Mouse (Mus musculus) ZHBTc4 (cell line): ENCODE measurements around the gene Rbm24.

Experiments used
- DNase-seq: peaks from one replicate; pipeline ENCODE4 v3.0.0-alpha.2; 2011; ENCODE audit warnings: low read depth, low spot score

Gene Rbm24

DNA sequence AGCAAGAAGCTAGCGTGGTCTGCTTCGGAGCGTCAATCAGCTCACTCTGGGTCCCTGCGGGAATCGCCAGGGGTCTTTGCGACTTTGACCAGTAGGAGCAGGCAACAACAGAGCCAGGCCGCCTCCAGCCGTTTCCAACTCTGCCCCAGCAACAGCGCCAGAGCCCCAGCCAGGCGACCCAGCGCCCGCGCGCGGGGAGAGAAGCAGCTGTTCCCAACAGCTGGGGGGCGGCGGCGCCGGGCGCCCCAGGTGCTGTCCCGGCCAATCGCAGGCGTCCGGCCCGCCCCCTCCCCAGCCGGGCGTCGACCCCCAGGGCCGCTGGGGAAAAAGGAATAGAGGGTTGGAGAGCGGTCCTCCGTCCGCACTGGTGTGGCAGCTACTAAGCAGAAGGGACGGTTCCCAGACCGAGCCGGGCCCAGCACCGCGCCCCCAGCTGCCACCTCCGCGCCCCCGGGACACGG is at the start of gene Rbm24:
Gene Rbm24 (plus strand): TSS at position 294 of the 461 bp plus-strand sequence.
- peak; percentile 75 for DNase-seq

DNA sequence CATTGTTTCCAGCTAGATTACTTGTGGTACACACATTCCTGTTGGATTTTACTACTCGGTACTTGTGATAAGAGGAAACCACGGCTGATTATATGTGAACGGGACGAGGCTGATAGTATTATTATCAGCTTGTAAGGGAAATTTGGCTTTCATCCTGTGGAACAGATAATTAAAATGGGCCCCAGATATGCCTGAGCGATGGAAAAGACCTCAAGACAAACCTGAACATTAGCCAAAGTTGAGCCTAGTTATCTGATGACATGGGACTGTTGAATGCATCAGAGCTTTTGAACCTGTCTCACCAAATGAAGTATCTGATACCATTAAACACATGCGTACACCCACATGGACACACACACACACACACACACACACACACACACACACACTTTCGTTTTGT is 45.4 kb upstream of the Rbm24 start:
- DNase-seq = no peak

DNA sequence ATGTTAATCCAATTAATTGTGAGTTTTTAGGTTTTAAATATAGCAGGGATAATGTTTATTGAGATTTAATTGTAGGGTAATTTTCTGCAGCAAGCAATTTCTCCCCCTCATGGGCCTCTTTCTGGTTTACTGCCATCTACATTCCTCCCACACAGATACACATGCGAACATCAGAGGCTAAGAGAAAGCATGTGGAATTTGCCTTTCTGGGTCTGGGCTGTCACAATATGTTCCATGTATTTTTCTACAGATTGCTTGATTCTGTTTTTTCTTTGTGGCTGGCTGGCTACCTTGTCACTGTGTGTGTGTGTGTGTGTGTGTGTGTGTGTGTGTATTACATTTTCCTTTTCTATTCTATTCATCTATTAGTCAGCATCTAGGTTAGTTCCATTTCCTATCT is 42.9 kb upstream of the Rbm24 start:
- DNase-seq = no peak

DNA sequence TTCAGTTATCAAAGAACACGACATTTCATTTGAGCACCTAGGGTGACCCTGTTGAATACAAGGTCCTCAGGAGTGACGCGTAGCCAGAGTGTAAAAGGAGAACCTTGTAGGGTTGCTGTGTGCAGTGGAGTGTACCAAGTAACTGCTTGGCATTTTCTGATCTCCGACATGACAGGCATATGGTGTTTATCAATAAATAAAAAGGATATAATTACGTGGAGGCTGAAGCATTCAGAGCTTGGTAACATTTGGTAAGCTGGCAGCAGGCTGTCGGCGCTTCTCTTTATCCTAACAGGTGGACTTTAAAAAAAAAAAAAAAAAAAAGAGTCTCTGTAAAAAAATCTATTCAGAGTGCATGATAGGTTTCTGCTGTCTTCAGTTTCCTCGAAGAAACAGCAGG is 30.8 kb upstream of the Rbm24 start:
- DNase-seq = no peak

DNA sequence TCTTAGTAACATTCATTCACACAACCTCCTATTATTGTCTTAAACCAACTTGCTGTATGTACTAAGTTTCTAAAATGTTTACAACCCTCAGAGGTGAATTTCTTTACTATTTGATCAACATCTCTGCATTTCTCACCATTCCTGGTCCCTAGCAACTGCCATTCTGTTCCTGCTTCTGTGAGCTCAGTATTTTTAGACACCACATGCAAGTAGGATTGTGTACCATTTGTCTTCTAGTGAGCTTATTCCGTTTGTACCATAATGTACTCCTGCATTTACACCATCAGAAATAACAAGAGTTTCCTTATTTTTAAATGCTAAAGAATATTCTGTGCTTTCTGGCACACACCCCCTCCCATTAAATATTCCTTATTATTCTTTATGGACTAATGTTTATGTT is 26.6 kb upstream of the Rbm24 start:
- DNase-seq = no peak

DNA sequence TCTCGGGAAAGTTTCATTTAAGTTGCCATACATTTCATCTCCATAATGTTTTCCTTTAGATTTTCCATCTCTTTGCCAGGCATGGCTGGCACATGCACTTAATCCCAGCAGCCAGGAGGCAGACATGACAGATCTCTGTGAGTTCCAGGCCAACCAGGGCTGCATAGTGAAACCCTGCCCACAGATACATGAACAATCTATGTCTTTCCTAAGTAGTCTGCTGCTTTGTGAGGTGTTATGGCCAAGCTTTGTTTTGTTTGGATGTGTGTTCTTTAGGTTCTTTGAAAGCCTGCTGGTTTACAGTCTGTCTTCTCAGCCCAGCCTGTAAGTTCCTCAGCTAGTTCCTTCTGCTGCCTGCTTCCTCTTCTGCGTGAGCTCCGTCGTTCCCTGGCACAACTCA is 25.3 kb upstream of the Rbm24 start:
- DNase-seq = no peak

DNA sequence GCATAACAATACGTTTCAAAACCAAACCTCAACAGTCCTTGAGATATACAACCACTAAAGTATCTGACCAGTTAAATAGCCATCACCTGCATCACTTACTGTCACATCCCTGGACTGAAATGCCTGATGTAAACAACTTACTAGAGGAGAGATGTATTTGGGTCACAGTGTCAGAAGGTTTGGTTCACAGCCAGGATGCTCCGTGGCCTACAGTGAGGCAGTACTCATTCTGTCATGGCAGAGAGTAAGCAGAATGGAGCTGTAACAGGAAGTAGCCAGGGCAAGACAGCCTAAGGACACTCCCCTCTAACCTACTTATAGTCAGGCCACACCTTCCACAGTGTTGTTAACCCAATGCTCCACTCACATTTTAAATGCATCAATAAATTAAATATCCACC is 24.3 kb upstream of the Rbm24 start:
- peak; percentile 25 for DNase-seq

DNA sequence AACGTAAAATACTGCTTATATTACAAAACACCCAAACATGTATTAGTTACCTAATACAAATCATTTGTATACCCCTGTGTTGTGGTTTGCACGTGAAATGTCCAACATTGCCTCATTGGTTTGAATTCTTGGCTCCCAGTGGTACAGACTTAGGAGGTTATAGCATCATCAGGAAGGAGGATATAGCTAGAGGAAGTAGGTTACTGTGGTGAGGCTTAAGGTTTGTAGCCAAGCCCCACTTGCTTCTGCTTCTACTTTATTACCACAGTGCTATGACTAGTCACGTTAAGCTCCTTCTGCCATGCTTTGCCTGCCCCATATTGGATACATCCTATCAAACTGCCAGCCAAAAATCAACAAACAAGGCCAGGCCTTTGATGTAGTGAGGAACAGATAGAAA is 21.0 kb upstream of the Rbm24 start:
- no peak for DNase-seq

DNA sequence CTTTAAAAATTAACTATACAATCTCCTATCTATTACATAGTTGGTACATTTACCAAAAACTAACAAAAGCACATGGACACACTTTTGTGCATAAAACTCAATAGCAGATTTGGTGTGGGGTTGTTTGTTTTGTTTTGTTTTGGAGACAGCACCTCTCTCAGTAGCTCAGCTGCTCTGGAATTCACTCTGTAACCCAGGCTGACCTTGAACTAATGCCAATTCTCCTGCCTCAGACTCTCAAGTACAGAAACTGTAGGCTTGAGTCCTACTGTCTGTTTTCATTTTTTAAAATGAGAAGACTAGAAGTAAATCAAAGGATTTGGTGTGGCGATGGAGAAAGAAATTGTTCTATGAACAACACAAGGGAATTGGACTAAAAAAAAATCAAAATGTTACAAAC is 11.1 kb upstream of the Rbm24 start:
- no peak for DNase-seq

DNA sequence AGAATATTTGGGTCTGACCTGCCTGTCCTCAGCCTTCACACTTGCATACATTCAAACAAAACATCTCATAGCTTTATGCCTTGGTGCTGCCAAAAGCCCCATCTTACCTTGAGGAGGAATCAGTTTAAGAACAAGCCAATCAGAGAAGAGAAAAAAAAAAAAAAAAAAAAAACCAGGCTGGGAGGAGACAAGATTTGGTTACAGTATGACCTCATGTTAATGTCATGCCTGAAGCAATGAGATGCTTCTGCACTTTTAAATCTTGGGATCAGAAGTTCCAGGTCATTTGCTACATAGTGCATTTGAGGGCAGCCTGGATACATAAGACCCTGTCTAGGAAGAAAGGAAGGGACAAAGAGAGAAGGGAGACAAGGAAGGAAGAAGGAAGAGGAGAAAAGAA is 6.0 kb upstream of the Rbm24 start:
- no peak for DNase-seq

DNA sequence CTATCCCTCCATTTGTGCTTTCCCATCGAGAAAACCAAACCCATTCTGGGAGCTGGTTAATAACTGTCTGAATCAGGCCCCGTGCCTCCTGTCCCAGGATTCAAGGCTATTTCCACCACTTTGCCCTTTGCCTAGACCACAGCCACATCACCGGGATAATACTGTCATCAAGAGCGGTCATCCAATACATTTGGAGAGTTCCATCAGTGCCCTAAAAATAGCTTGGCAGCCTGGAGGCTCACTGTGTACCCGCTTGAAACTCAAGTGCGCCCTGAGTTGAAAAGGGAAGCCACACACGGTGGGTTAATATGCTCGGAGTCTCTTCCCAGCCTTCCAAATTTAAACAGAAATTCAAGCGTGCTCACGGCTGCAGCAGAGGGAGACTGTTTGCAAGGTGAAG is 4.6 kb upstream of the Rbm24 start:
- no peak for DNase-seq

DNA sequence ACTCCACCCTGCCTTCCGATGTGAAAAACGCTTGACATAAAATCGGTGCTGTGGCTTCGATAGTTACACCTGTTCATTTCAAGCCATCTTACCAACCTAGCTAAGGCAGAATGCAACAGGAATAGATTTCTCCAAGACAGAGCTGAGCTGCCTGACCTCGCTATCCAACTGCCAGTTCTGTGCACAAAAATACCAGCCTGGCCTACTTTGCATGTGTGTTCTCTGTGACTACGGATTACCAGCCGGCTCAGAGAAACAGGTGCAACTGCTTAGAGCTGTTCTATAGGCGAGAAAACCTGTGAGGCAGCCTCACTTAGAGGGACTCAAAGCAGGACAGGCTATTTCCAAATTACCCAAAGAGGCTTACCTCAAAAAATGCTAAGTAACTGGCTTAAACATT is 4.2 kb upstream of the Rbm24 start:
- no peak for DNase-seq

DNA sequence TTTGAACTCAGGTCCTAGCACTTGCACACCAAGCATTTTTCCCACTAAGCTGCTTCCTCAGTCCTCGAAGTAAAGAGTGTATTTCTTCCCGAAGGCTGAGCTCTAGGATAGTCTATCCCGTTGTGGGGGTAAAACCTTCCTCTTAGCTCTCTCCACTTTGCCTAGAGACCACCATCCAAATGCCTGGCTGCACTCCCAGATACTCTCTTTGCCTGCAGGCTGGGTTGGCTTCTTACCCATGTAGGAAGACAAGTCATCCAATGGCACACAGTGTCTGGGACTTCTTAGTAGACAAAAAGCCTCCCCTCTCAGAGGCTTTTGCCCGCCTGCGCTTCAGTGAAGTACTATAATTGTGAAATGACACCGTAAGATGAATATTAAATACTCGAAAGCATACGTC is 2.2 kb upstream of the Rbm24 start:
- no peak for DNase-seq

DNA sequence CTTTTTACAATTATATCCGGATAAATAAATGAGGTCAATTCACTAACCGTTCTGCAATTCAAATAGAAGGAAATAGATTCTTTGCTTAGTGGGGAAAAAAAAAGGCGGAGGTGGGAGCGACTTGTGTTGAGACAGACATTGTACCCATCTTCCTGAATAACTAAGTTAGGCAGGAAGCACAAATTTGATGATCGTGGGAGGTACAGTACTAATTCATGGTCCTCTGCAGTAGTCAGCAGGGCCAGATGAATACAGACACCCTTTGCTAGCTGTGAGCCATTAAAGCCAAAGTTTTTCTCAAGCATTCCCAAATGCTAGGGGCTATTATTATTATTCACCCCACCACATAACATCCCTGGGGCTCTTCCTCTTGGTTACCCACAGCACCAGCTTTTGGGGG is 640 bp upstream of the Rbm24 start:
- DNase-seq = no peak

DNA sequence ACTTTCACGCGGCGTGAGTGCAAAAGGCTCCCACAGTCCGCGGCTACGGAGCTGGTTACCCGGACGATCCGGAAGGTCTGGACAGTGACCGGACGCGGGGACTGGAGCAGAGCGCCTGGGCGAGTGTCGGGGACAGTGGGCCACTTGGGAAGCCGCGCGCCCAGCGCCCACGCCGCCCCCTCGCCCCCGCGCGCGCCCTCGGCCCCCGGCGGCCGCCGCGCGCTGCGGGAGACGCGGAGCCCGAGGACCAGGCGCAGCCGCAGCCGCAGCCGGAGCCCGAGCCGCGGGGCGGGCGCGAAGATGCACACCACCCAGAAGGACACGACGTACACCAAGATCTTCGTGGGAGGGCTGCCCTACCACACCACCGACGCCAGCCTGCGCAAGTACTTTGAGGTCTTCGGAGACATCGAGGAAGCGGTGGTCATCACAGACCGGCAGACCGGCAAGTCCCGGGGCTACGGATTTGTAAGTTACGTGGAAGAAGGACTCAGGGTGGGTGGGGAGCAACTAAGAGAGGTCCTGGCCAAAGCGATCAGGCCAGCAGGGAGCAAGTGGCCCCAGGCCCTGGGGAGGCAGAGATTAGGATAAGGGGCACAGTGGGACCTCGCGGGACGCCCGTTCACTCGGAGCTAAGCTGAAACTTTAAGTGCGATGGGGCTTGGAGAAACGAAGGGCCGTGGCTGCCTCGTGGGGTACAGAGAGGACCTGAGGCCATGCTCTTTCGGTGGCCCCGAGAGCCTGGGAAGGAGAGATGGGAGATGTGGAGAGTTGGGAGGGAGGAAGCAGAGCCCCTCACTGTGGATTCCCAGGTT is 704 bp downstream of the Rbm24 start:
- DNase-seq = peak; percentile 44

DNA sequence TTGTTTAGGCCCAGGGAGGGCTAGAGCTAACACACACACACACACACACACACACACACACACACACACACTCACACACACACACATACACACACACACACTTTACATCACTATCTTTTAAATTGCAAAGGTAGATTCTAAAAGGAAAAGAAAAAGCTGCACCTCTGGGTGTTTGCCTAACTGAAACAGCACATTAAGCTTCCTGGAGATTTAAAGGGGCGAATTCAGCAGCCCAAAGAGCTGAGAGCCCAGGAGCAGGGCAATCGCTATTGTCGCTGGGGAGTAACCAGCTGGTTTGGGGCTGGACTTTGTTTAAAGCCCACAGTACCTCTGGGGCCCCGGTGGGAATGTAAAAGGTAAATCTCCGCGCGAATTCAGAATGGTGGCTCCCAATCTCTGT is 1.4 kb downstream of the Rbm24 start:
- peak; percentile 12 for DNase-seq

DNA sequence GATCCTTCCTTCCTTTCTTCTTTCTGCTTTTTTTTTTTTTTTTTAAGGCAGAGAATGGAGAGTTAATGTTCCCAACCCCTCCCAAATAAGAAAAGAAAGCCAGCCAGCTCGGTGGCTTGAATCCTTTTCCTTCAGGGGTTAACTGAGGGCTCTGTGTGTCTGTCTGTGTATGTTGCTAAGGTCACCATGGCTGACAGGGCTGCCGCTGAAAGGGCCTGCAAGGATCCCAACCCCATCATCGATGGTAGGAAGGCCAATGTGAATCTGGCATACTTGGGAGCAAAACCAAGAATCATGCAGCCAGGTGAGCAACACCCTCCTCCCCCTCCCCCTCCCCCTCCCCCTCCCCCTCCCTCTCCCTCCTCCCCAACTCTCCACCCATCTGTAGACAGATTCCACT is 1.9 kb downstream of the Rbm24 start:
- peak; percentile 10 for DNase-seq

DNA sequence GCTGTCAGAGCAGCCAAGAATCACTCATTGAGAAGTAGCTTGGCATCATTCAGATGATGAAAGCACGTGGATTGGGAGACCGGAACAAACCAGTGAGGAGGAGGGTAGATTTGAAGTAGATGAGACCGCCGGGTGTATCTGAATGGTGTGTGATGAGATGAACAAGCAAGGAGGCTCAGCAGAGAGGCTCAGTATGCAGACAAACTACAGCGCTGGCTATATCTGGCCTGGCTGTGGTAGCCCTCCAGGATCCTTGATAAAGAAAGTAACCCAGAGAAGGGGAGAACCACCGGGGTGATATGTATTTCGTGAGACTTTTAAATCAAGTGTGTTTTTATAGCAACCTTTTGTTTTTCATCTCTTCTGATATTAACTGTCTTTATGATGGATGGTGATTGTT is 5.6 kb downstream of the Rbm24 start:
- DNase-seq = no peak

DNA sequence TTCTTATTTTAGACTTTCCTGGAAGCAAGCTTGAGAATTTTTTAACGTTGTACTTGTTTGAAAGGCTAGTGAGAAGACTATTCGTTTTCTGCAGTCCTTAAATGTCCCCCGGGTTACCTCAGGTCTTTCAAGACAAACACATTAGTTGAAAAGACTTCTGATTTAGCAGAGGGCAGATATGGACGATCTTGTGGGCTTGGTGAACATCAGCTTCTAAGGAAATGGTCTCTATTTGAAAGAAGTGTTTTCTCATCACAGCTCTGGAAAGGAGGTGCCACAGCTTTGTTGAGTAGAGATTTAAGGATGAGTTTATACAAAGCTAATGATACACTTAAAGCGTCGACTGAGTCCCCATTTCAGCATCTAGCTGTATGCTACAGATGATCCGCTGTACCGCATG is 6.1 kb downstream of the Rbm24 start:
- no peak for DNase-seq

DNA sequence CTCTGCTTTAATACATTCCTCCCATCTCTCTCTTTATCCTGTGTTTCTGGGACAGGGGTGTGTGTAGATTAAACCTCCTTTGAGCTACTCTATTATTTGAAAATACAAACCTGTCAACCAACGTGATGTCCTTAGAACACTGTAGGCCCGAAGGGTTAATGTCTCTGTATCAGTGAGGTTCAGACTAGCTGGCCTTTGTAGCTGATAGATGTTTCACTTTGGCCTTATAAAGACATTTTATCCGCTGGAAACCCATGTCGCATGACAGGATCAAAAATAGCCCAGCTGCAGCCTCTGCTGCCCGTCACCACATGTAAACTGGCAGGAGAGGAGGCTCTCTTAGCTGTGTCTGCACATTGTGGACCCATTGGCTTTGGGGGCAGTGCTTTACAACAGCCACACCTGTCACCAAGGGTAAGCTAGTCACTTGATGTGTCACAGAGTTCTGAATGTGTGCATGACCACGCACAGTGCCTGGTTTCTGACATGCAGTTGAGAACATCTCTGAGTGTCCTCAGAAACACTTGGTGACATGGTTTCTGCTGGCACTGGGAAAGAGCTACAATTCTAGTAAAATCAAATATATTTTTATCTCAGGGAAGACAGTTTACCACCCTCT is 8.5 kb downstream of the Rbm24 start:
- no peak for DNase-seq

DNA sequence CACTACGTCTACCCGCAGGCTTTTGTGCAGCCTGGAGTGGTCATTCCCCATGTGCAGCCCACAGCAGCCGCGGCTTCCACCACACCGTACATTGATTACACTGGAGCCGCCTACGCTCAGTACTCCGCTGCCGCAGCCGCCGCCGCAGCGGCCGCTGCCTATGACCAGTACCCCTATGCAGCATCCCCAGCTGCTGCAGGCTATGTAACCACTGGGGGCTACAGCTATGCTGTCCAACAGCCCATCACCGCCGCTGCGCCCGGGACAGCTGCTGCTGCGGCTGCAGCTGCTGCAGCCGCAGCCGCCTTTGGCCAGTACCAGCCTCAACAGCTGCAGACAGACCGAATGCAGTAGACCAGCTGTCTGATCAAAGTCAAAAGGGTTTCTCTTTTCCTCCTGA is 10.7 kb downstream of the Rbm24 start:
- DNase-seq = peak; percentile 58

DNA sequence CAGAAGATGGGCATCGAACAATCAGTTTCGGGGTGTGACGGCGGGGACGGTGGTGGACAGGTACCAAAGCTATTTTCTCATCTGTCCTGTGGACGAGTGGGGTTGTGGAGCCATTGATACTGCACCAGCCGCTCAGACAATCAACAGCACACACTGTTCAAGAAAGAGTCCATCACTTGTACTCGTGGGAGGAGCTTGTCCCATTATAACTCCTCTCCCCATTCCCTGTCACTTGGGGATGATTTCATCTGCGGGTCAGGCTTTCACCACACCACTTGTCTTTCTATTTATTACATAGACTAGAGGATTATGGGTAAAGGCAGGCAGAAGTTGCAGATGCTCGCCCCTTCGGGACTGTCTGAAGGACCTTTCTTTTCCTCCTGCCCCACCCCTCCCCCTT is 11.6 kb downstream of the Rbm24 start:
- DNase-seq = no peak

DNA sequence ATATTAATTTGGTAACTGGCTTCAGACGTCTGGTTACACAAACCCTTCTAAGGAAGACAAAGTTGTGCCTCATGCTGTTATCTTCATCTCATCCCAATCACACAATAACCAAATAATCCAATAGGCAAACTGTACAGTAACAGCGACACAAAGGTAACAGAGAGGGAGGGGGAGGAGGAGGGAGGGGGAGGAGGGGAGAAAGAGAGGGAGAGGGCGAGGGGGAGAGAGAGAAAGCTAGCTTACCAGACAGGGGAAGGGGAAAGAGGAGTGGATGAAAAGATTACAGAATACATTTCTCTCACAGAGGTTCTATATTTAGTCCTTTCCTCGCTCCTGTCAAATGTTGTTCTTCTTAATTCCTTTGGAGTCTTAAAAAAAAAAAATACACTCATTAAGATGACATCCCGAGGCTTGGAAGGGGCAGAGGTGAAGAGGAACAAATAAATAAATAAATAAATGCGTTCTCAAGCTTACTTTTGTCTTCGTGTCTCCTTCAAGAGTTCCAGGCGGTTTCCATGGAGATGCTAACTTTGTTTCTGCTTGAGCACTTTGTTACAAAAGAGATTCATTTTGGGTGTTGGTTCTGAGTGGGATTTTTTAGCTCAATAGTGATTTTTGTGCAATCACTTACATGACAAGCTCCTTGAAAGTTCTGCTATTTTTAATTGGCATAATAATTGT is 15.8 kb downstream of the Rbm24 start:
- no peak for DNase-seq
